Mouse (Mus musculus): ENCODE measurements around the gene Zfp566. TPM values are rescaled to one million over a fixed set of nuclear protein-coding genes. Genes with fewer than 3 reads are reported as not detected.
A peak's percentile ranks its signal among the peaks of the same experiment; 100 is the strongest.

Gene Zfp566
- polyA plus RNA-seq, 1 experiment from 2014 or later, result 9.4 TPM

DNA sequence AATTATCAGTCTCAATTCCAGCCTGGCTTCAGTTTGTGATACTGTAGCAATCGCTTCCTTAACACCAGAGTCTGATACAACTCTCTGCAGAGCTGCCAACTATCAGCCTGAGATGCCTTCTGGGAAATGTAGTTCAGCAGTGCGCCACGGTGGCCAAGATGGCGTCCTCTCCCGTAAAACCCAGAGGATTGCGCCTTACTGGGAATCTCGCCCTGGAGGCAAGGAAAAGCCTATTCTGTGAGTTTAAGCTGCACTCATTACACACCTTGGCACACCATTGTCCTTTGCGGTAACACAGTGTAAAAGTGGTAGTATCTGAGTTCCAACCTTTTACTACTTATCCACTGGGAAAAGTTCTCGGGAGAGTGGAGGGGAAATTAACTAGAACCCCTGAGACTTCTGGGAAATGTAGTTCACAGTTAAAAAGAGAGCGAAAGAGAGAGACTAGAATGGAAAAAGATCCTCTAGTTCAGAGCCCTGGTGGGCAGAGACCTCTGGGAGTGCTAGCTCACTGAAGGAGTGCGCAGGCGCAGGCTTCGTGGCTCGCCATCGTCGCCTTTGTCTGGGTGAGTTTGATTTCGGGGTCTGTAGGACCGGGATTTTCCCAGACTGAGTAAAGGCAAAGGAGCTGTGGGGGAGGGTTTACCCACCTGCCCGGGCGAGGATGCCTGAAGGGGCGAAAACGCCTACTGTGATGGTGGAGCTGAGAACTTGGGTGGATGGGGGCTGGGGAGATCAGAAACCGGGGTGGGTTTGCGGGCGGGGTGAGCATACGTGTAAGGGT lies 4.5 kb upstream of the Zfp566 start, which contains the start of gene Zfp260:
Zfp260 (plus strand) TSS at position 132 of the 784 bp plus-strand sequence.
- WGBS, result under 1% methylated on average over 26 of the region's 26 CpGs

DNA sequence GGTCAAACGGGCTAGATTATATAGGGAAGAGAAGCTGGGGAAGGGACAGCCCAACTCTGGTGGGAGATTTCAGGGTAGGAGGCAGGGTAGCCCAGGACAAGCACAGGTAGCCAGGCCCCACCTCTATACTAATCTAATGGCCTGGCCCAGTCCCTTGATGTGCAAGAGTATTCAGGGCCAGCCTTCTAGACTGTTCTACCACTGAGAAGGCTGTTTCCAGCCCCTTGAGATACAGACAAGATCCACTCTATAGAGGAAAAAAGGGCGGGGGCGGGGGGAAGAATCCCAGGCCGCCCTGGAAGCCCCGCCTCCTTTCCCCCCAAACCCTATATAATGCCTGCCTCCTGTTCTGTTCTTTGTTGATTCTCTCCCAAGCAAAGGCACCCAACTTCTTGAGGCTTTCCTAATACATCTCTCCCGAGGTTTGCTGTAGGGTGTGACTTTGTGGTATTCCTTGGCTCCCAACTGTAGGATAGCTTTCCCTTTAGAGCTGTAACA lies 3.6 kb upstream of the Zfp566 start:
- no peak overlapping the region for H3K9ac ChIP-seq
- no peaks in the 10 kb centered on the region for H3K27me3 ChIP-seq
- peaks cover 7% of the 10 kb centered on the region for H3K36me3 ChIP-seq
- no peak for ATAC-seq (ENCODE audit: insufficient number of reproducible peaks, low FRiP score, low TSS enrichment, low read depth)
- H3K4me1 ChIP-seq, result peaks cover 31% of the 10 kb centered on the region
- H3K9me3 ChIP-seq (replicated peaks), result no peaks in the 10 kb centered on the region
- H3K4me3 ChIP-seq (replicated peaks), result peak overlapping the region; percentile 58
- H3K4me2 ChIP-seq (replicated peaks), result peak overlapping the region; percentile 51
- H3K27ac ChIP-seq (replicated peaks), result peak overlapping the region; percentile 98
- WGBS, result 77% methylated on average over 6 of the region's 6 CpGs

More for the DNA sequence above, 4.5 kb upstream of the Zfp566 start, which contains the start of gene Zfp260:
- Histone ChIP-seq H3K9me3 (replicated peaks) (no peaks in the 10 kb centered on the region), H3K9ac (peak within 1 kb of the TSS; percentile 56), H3K27ac (replicated peaks) (peak within 1 kb of the TSS; percentile 98), H3K4me1 (peaks cover 25% of the 10 kb centered on the region), H3K4me3 (replicated peaks) (peak within 1 kb of the TSS; percentile 58), H3K36me3 (peaks cover 16% of the 10 kb centered on the region), H3K4me2 (replicated peaks) (peak within 1 kb of the TSS; percentile 63), H3K27me3 (no peaks in the 10 kb centered on the region)
- peak; percentile 83 for ATAC-seq (ENCODE audit: insufficient number of reproducible peaks, low FRiP score, low TSS enrichment, low read depth)

DNA sequence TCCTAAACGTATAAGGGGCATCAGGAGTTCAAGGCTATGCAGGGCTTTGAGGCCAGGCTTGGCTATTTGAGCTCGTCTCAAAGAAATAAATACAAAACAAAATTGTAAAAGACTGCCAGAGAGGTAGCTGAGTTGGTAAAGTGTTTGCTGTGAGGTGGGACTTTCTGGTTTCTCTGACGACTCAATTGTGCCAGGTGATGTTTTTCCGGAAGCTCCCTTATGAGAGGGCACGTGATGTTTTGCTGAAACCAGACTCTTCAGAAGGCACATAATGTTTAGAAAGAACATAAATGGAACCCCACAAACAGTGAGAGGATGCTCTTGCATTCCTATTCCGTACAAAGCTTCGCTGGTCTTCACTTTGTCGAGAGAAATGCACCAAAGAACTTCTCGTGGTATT lies 2.3 kb upstream of the Zfp566 start:
- Histone ChIP-seq H3K27ac (replicated peaks) (no peak overlapping the region), H3K9ac (no peak overlapping the region), H3K4me3 (replicated peaks) (no peak overlapping the region), H3K36me3 (no peaks in the 10 kb centered on the region), H3K27me3 (no peaks in the 10 kb centered on the region), H3K4me2 (replicated peaks) (no peak overlapping the region), H3K9me3 (replicated peaks) (no peaks in the 10 kb centered on the region), H3K4me1 (peaks cover 39% of the 10 kb centered on the region)
- WGBS, result 83% methylated on average over 9 of the region's 9 CpGs
- no peak for ATAC-seq (ENCODE audit: insufficient number of reproducible peaks, low FRiP score, low TSS enrichment, low read depth)

DNA sequence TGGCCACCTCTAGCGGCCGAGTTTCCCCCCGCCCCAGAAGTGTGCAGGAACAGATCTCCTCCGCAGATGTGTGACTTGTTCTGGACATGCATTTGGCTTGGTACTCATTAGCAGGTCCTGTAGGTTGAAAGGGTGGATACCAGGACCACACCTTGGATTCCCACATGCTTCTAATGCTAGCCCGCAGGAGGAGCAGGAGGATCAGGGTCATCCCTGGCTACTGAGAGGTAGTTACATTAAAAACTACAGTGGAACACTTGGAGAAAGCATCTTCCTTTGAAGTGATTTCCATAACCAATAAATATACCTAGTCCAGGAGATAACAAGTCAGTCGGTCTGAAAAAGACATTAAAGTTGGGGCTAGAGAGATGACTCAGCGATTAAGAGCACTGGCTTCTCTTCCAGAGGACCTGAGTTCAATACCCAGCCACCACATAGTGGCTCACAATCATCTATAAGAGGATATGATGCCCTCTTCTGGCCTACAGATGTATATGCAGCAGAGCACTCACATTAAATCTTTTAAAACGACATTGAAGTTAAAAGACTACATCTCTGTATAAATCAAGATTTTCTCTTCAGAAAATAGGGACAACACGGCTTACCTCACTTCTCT lies 751 bp upstream of the Zfp566 start:
- Histone ChIP-seq H3K27ac (replicated peaks) (peak overlapping the region; percentile 82), H3K4me2 (replicated peaks) (peak overlapping the region; percentile 64), H3K4me3 (replicated peaks) (peak overlapping the region; percentile 61), H3K9ac (no peak overlapping the region), H3K36me3 (peaks cover 5% of the 10 kb centered on the region; the same call in 1 of the 2 replicates), H3K27me3 (no peaks in the 10 kb centered on the region), H3K9me3 (replicated peaks) (no peaks in the 10 kb centered on the region), H3K4me1 (peaks cover 32% of the 10 kb centered on the region)
- 9% methylated on average over 9 of the region's 9 CpGs for WGBS
- ATAC-seq (ENCODE audit: insufficient number of reproducible peaks, low FRiP score, low TSS enrichment, low read depth), result no peak

DNA sequence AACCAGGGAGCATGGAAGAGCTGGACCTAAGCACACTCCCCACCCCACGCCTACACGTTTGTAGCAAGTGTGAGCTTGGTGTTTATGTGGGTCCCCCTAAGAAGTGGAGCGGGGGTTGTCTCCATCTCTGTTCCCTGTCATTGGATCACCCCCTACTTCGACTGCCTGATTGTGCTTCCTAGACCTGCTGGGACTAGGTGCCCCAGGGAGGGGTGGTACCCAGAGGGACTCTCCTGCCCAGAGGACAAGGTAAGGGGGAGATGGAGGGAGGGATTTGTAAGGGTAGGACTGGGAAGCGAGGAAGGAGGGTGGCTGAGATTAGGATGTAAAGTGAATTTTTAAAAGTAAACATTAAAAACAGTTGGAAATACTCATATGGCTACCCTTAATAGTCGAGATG lies 922 bp downstream of the Zfp566 start:
- H3K27ac ChIP-seq (replicated peaks), result peak overlapping the region; percentile 82
- WGBS, result 12% methylated on average over 6 of the region's 6 CpGs
- no peaks in the 10 kb centered on the region for H3K9me3 ChIP-seq (replicated peaks)
- H3K4me1 ChIP-seq, result peaks cover 29% of the 10 kb centered on the region
- ATAC-seq (ENCODE audit: insufficient number of reproducible peaks, low FRiP score, low TSS enrichment, low read depth), result no peak
- H3K27me3 ChIP-seq, result no peaks in the 10 kb centered on the region
- peak overlapping the region; percentile 64 for H3K4me2 ChIP-seq (replicated peaks)
- peak overlapping the region; percentile 54 for H3K9ac ChIP-seq
- H3K4me3 ChIP-seq (replicated peaks), result peak overlapping the region; percentile 61
- peaks cover 22% of the 10 kb centered on the region for H3K36me3 ChIP-seq

DNA sequence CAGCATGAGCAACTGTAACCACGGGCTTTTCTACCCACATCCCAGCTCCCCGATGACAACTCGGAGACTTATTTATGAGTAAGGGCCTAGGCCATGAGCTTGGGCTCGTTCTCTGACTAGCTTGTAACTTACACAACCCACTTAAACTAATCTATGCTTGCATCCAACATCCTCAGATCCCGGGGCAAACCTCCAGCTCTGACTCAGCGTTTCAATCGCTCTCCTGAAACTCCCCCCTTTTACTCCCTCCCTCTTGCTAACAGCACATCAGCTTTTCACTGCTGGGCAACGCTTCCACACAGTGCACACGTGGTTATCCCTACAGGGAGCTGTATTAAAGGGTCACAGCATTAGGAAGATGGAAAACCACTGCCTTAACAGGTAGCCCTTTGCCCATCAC lies 3.8 kb downstream of the Zfp566 start:
- Histone ChIP-seq H3K36me3 (peaks cover 40% of the 10 kb centered on the region), H3K27ac (replicated peaks) (no peak overlapping the region), H3K4me2 (replicated peaks) (no peak overlapping the region), H3K4me3 (replicated peaks) (no peak overlapping the region), H3K27me3 (no peaks in the 10 kb centered on the region), H3K4me1 (peaks cover 20% of the 10 kb centered on the region), H3K9me3 (replicated peaks) (no peaks in the 10 kb centered on the region), H3K9ac (no peak overlapping the region)
- no peak for ATAC-seq (ENCODE audit: insufficient number of reproducible peaks, low FRiP score, low TSS enrichment, low read depth)
- WGBS, result 81% methylated on average over 9 of the region's 9 CpGs

DNA sequence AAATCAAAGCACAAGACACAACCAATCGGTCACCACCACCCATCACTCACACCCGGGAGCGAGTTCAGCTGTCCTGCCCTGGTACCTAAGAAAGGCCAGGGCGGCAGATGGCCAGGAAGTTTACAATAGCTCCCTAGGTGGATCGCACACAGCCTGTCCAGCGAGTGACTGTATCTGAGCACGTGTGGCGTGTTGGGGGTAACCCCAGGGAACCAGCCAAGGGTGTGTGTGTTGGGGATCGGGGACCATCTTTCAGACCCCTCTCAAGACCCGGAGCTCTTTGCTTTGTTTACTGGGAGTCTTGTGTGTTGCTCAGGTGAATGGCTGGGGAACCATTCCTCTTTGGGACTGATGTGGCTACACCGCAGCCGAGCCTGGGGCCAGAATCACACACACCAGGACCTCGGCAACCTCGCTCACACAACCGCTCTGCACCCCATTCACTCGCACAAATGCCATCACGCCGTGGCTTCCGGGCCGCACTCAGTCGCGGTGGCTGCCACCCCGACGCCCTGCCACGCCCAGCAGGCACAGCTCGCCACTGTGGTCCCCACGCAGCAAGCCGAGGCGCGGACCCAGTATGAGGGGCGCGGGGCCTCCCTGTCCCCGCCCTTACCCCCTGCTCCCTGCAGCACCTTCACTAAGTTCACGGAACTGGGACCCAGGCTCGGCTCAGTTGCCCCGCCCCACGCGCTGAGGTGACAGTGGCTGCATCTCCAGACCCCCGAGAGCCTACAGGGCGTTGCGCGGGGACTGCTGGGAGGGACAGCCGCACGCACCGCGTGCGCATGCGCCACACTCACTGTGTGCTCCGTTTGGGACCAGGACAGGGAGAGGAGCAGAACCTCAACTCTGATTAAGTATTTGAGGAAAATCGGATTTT lies 17.9 kb downstream of the Zfp566 start, which contains the start of gene Zfp82:
Zfp82 (minus strand) TSS at position 755 of the 883 bp plus-strand sequence.
- peak within 1 kb of the TSS; percentile 86 for H3K4me2 ChIP-seq (replicated peaks)
- H3K9ac ChIP-seq, result peak within 1 kb of the TSS; percentile 60
- H3K9me3 ChIP-seq (replicated peaks), result no peaks in the 10 kb centered on the region
- peaks cover 26% of the 10 kb centered on the region for H3K36me3 ChIP-seq
- no peaks in the 10 kb centered on the region for H3K27me3 ChIP-seq
- peak within 1 kb of the TSS; percentile 74 for H3K27ac ChIP-seq (replicated peaks)
- 0 out of 2 replicates have a peak, but pooled peaks cover 6% of the 10 kb centered on the region for H3K4me1 ChIP-seq
- peak within 1 kb of the TSS; percentile 84 for H3K4me3 ChIP-seq (replicated peaks)
- under 1% methylated on average over 50 of the region's 50 CpGs for WGBS
- peak; percentile 88 for ATAC-seq (ENCODE audit: insufficient number of reproducible peaks, low FRiP score, low TSS enrichment, low read depth)

DNA sequence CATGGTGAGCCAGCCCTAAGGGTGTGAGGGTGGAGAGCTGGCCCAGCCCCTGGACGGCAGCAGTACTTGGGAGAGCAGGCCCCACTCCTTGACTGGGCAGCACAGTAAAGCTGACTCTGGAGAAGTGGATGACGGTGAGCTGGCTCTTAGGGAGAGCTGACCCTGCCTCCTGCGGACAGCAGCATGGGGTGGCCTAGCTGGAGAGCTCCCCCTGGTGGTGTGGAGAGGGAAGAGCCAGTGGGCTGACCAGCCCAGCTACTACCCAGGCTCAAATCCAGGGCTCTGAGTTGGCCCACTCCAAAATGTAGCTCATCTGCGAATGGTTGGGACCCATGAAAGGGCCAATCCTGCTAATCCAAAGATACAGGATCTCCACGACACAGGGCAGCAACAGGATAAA lies 25.7 kb downstream of the Zfp566 start:
- Histone ChIP-seq H3K27ac (replicated peaks) (no peak overlapping the region), H3K4me1 (no peaks in the 10 kb centered on the region), H3K9me3 (replicated peaks) (no peaks in the 10 kb centered on the region), H3K9ac (no peak overlapping the region), H3K27me3 (no peaks in the 10 kb centered on the region), H3K4me2 (replicated peaks) (no peak overlapping the region), H3K36me3 (peaks cover 70% of the 10 kb centered on the region), H3K4me3 (replicated peaks) (no peak overlapping the region)
- WGBS, result 75% methylated on average over 5 of the region's 5 CpGs
- ATAC-seq (ENCODE audit: insufficient number of reproducible peaks, low FRiP score, low TSS enrichment, low read depth), result no peak

DNA sequence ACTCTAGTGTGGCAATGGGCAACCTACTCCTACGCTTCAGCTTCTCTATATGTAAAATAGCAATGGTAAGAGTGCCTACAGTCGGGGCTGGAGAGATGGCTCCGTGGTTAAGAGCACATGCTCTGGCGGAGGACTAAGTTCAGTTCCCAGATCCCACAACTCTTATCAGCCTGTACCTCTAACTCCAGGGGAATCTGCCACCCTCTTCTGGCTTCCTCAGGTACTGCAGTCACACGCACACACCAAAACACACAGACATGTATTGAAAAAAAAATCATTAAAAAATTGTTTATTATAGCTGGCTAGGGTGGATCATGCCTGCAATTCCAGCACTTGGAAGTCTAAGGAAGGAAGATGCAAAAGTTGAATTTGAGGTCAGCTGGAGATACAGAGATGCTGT lies 27.8 kb downstream of the Zfp566 start:
- Histone ChIP-seq H3K4me1 (no peaks in the 10 kb centered on the region), H3K4me3 (replicated peaks) (no peak overlapping the region), H3K27ac (replicated peaks) (no peak overlapping the region), H3K27me3 (no peaks in the 10 kb centered on the region), H3K36me3 (peaks cover 66% of the 10 kb centered on the region), H3K9ac (no peak overlapping the region), H3K4me2 (replicated peaks) (no peak overlapping the region), H3K9me3 (replicated peaks) (no peaks in the 10 kb centered on the region)
- ATAC-seq (ENCODE audit: insufficient number of reproducible peaks, low FRiP score, low TSS enrichment, low read depth), result no peak
- WGBS, result 91% methylated on average over 5 of the region's 5 CpGs

DNA sequence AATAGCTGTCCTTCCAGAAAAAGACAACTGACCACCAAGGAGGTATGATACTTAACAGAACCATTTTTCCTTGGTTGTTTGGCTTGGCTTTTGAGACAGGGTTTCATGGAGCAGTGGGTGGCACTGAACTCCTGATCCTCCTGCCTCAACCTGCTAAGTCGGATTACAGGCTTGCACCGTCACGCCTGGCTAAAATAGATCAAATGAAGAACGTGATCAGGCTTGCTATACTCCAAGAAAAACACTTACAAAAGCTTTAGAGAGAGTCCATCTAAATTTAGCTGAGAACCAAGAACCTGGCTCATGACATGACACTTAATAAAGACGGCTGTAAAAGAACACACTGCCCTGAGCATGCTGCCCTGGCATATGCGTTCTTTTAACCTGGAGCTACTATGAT lies 30.0 kb downstream of the Zfp566 start:
- 62% methylated on average over 6 of the region's 6 CpGs for WGBS
- H3K9me3 ChIP-seq (replicated peaks), result no peaks in the 10 kb centered on the region

More for the DNA sequence above, 30.0 kb downstream of the Zfp566 start:
- Histone ChIP-seq H3K4me3 (replicated peaks) (no peak overlapping the region), H3K4me2 (replicated peaks) (no peak overlapping the region), H3K36me3 (peaks cover 80% of the 10 kb centered on the region), H3K9ac (no peak overlapping the region), H3K27ac (replicated peaks) (no peak overlapping the region), H3K27me3 (no peaks in the 10 kb centered on the region), H3K4me1 (no peaks in the 10 kb centered on the region)
- ATAC-seq (ENCODE audit: insufficient number of reproducible peaks, low FRiP score, low TSS enrichment, low read depth), result no peak
